Mouse (Mus musculus): ENCODE data around the gene Arrdc5. TPM values are rescaled to one million over a fixed set of nuclear protein-coding genes. Genes with fewer than 3 reads are reported as not detected.
"Not testable (repeated sequence)": the region's sequence is repeated elsewhere in the genome, so short reads cannot be mapped to it uniquely, and the experiment has no call there.

The Arrdc5 gene
- polyA plus RNA-seq, 1 experiment from 2014 or later, result not detected

- ATAC-seq (replicated peaks), result no peak
- no peaks in the 10 kb centered on the region for H3K36me3 ChIP-seq (replicated peaks)
- peaks cover 26% of the 10 kb centered on the region for H3K4me1 ChIP-seq
- H3K27ac ChIP-seq, result no peak overlapping the region
- no peaks in the 10 kb centered on the region for H3K9me3 ChIP-seq
- WGBS, result 79% methylated on average over 3 of the region's 3 CpGs
- H3K4me2 ChIP-seq, result no peak overlapping the region
- H3K4me3 ChIP-seq, result no peak overlapping the region
- no peaks in the 10 kb centered on the region for H3K27me3 ChIP-seq (replicated peaks)
- H3K9ac ChIP-seq, result no peak overlapping the region
These were observed 27.4 kb downstream of the Arrdc5 start for GRCm38 (mm10) chr17:56272644-56273043.

- Histone ChIP-seq H3K36me3 (replicated peaks) (no peaks in the 10 kb centered on the region), H3K4me2 (no peak overlapping the region), H3K27me3 (replicated peaks) (no peaks in the 10 kb centered on the region), H3K27ac (no peak overlapping the region), H3K4me3 (no peak overlapping the region), H3K9ac (no peak overlapping the region), H3K9me3 (no peaks in the 10 kb centered on the region), H3K4me1 (peaks cover 20% of the 10 kb centered on the region)
- 87% methylated on average over 12 of the region's 12 CpGs for WGBS
- no peak for ATAC-seq (replicated peaks)
These were observed 28.4 kb downstream of the Arrdc5 start for GRCm38 (mm10) chr17:56271609-56272253.

GRCm38 (mm10) chr17:56269741-56270140, 30.3 kb downstream of the Arrdc5 start:
- peaks cover 12% of the 10 kb centered on the region for H3K4me1 ChIP-seq
- H3K9me3 ChIP-seq, result no peaks in the 10 kb centered on the region
- WGBS, result 77% methylated on average over 3 of the region's 3 CpGs
- peak overlapping the region; percentile 40 for H3K4me3 ChIP-seq
- H3K4me2 ChIP-seq, result peak overlapping the region; percentile 73
- H3K9ac ChIP-seq, result peak overlapping the region; percentile 41; the same call in 1 of the 2 replicates
- H3K27me3 ChIP-seq (replicated peaks), result no peaks in the 10 kb centered on the region
- peak; percentile 18 for ATAC-seq (replicated peaks)
- H3K36me3 ChIP-seq (replicated peaks), result 0 out of 2 replicates have a peak, but pooled peaks cover 4% of the 10 kb centered on the region
- H3K27ac ChIP-seq, result peak overlapping the region; percentile 81

- Histone ChIP-seq H3K4me1 (peaks cover 12% of the 10 kb centered on the region), H3K4me3 (peak overlapping the region; percentile 40), H3K27me3 (replicated peaks) (no peaks in the 10 kb centered on the region), H3K9ac (peak overlapping the region; percentile 41), H3K4me2 (peak overlapping the region; percentile 73), H3K36me3 (replicated peaks) (0 out of 2 replicates have a peak, but pooled peaks cover 4% of the 10 kb centered on the region), H3K9me3 (no peaks in the 10 kb centered on the region), H3K27ac (peak overlapping the region; percentile 81)
- peak; percentile 88 for ATAC-seq (replicated peaks)
- WGBS, result 22% methylated on average over 12 of the region's 12 CpGs
These were observed 30.9 kb downstream of the Arrdc5 start for GRCm38 (mm10) chr17:56269153-56269630.

- Histone ChIP-seq H3K4me1 (peaks cover 28% of the 10 kb centered on the region), H3K27me3 (replicated peaks) (no peaks in the 10 kb centered on the region), H3K4me2 (no peak overlapping the region), H3K27ac (no peak overlapping the region), H3K36me3 (replicated peaks) (0 out of 2 replicates have a peak, but pooled peaks cover 12% of the 10 kb centered on the region), H3K4me3 (no peak overlapping the region), H3K9ac (no peak overlapping the region), H3K9me3 (no peaks in the 10 kb centered on the region)
- ATAC-seq (replicated peaks), result no peak
- 71% methylated on average over 3 of the region's 3 CpGs for WGBS
These were observed 33.8 kb downstream of the Arrdc5 start for GRCm38 (mm10) chr17:56266271-56266670.

GRCm38 (mm10) chr17:56265869-56266268, 34.2 kb downstream of the Arrdc5 start:
- H3K36me3 ChIP-seq (replicated peaks), result 0 out of 2 replicates have a peak, but pooled peaks cover 15% of the 10 kb centered on the region
- ATAC-seq (replicated peaks), result no peak
- WGBS, result 92% methylated on average over 3 of the region's 3 CpGs
- peaks cover 32% of the 10 kb centered on the region for H3K4me1 ChIP-seq
- H3K9me3 ChIP-seq, result no peaks in the 10 kb centered on the region
- no peaks in the 10 kb centered on the region for H3K27me3 ChIP-seq (replicated peaks)
- no peak overlapping the region for H3K9ac ChIP-seq
- H3K27ac ChIP-seq, result no peak overlapping the region
- no peak overlapping the region for H3K4me3 ChIP-seq
- H3K4me2 ChIP-seq, result no peak overlapping the region

- H3K4me1 ChIP-seq, result peaks cover 40% of the 10 kb centered on the region
- H3K27ac ChIP-seq, result no peak overlapping the region
- WGBS, result 97% methylated on average over 4 of the region's 4 CpGs
- ATAC-seq (replicated peaks), result no peak
- 0 out of 2 replicates have a peak, but pooled peaks cover 15% of the 10 kb centered on the region for H3K36me3 ChIP-seq (replicated peaks)
- H3K4me2 ChIP-seq, result no peak overlapping the region
- H3K4me3 ChIP-seq, result no peak overlapping the region
- no peaks in the 10 kb centered on the region for H3K9me3 ChIP-seq
- H3K9ac ChIP-seq, result no peak overlapping the region
- no peaks in the 10 kb centered on the region for H3K27me3 ChIP-seq (replicated peaks)
These were observed 35.1 kb downstream of the Arrdc5 start for GRCm38 (mm10) chr17:56265011-56265410.

- Histone ChIP-seq H3K27ac (no peak overlapping the region), H3K4me3 (no peak overlapping the region), H3K9me3 (no peaks in the 10 kb centered on the region), H3K4me2 (no peak overlapping the region), H3K36me3 (replicated peaks) (peaks cover 17% of the 10 kb centered on the region; the same call in 1 of the 2 replicates), H3K9ac (no peak overlapping the region), H3K27me3 (replicated peaks) (no peaks in the 10 kb centered on the region), H3K4me1 (peaks cover 43% of the 10 kb centered on the region)
- ATAC-seq (replicated peaks), result peak; percentile 70
- 18% methylated on average over 8 of the region's 8 CpGs for WGBS
These were observed 36.1 kb downstream of the Arrdc5 start for GRCm38 (mm10) chr17:56264020-56264419.

- Histone ChIP-seq H3K4me1 (peaks cover 52% of the 10 kb centered on the region), H3K9ac (no peak overlapping the region)
These were observed 37.4 kb downstream of the Arrdc5 start for GRCm38 (mm10) chr17:56262645-56263094.

GRCm38 (mm10) chr17:56261166-56261565, 38.9 kb downstream of the Arrdc5 start:
- Histone ChIP-seq H3K4me1 (peaks cover 57% of the 10 kb centered on the region), H3K27me3 (replicated peaks) (no peaks in the 10 kb centered on the region), H3K36me3 (replicated peaks) (peaks cover 17% of the 10 kb centered on the region; the same call in 1 of the 2 replicates), H3K4me3 (no peak overlapping the region), H3K4me2 (no peak overlapping the region), H3K9me3 (no peaks in the 10 kb centered on the region), H3K9ac (no peak overlapping the region; the same call in 1 of the 2 replicates), H3K27ac (no peak overlapping the region)
- WGBS, result 81% methylated on average over 3 of the region's 3 CpGs
- ATAC-seq (replicated peaks), result no peak

More at GRCm38 (mm10) chr17:56262645-56263094, 37.4 kb downstream of the Arrdc5 start:
- Histone ChIP-seq H3K36me3 (replicated peaks) (peaks cover 17% of the 10 kb centered on the region; the same call in 1 of the 2 replicates), H3K9me3 (no peaks in the 10 kb centered on the region), H3K4me3 (no peak overlapping the region), H3K27me3 (replicated peaks) (no peaks in the 10 kb centered on the region), H3K4me2 (no peak overlapping the region), H3K27ac (no peak overlapping the region)
- WGBS, result 87% methylated on average over 3 of the region's 3 CpGs
- ATAC-seq (replicated peaks), result no peak

- Histone ChIP-seq H3K27ac (no peak overlapping the region), H3K4me1 (peaks cover 68% of the 10 kb centered on the region), H3K9me3 (no peaks in the 10 kb centered on the region), H3K4me3 (no peak overlapping the region), H3K9ac (no peak overlapping the region), H3K27me3 (replicated peaks) (no peaks in the 10 kb centered on the region), H3K36me3 (replicated peaks) (peaks cover 13% of the 10 kb centered on the region; the same call in 1 of the 2 replicates), H3K4me2 (0 out of 2 replicates have a peak overlapping the region, but pooled peaks have one; percentile 17)
- ATAC-seq (replicated peaks), result no peak
- WGBS, result 91% methylated on average over 10 of the region's 10 CpGs
These were observed 40.6 kb downstream of the Arrdc5 start for GRCm38 (mm10) chr17:56259301-56260037.

GRCm38 (mm10) chr17:56258812-56259211, 41.3 kb downstream of the Arrdc5 start:
- H3K27ac ChIP-seq; H3K9me3 ChIP-seq; H3K9ac ChIP-seq; H3K27me3 ChIP-seq (replicated peaks); ATAC-seq (replicated peaks): not testable (repeated sequence)
- 78% methylated on average over 2 of the region's 2 CpGs for WGBS
- Histone ChIP-seq H3K4me3 (0 out of 2 replicates have a peak overlapping the region, but pooled peaks have one; percentile 3), H3K36me3 (replicated peaks) (peaks cover 13% of the 10 kb centered on the region; the same call in 1 of the 2 replicates), H3K4me2 (0 out of 2 replicates have a peak overlapping the region, but pooled peaks have one; percentile 17), H3K4me1 (peaks cover 66% of the 10 kb centered on the region)
